Mouse (Mus musculus): Measurements from ENCODE around the gene Tmem54.

Tmem54 gene

DNA sequence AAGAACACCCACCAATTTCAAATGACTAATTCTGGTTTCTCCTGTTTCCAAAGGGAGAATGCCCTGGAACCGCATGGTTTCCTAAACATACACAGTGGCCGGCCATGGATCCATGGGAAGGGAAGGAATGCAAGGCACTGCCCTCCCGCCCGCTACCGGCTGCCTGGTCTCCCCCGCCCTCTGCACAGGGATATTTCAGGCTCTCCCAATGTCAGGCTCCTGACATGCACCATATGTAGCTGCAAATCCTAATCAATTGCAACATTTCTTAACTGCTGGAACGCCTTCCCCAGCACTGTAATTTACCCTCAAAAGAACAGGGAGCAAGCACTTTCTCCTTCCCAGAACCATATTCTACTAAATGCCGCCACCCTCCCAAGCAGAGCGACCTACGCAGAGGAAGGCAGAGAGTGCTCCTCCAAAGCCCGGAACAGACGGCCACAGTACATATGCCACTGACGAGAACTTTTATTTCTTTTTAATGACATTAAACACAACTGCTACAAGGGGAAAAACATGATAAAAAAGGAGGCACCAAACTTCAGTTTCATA, 42.3 kb downstream of the Tmem54 start:
- DNase-seq (ENCODE audit: inconsistent age in 2 of 2, low spot score in 1 of 2), result no peak

DNA sequence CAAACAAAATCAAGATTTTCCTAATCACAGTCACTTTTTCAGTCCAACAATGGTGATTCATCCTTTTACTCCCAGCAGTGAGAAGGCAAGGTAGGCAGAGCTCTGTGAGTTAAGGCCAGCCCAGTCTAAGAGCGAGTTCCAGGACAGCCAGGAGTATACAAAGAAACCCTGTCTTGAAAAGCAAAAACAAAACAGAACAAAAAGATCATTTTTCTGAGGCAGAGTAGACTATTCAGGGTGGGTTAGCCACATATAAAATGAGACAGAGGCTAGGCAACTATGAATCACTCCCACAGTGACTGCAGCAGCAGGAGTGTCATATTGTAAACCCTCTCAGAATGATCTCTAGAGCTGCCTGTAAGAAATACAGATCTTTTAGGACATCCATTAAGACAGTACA, 44.0 kb downstream of the Tmem54 start:
- DNase-seq (ENCODE audit: inconsistent age in 2 of 2, low spot score in 1 of 2), result no peak

DNA sequence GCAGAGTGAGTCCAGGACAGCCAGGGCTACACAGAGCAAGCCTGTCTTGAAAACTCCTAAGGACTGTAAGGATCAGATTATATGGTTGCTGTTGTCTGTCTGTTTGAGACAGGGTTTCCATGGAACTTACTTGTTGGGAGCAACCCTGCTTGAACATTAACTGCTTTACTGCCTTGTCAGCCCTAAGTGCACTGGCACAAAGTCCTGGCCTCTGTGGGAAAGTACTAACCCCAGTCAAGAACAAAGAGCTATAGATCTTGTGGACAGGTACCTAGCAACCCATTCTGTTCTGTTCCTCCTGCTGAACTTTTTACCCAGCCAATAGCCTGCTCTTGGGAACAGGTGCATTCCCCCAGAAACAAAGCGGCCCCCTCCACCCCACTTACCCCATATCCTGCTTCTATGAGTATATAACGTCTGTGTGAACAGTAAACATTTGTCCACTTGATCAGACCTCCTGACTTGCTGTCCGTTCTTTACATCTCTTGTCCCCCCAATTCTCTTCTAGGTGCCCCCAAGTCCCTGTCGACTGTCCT, 46.0 kb downstream of the Tmem54 start:
- DNase-seq (ENCODE audit: inconsistent age in 2 of 2, low spot score in 1 of 2), result no peak

DNA sequence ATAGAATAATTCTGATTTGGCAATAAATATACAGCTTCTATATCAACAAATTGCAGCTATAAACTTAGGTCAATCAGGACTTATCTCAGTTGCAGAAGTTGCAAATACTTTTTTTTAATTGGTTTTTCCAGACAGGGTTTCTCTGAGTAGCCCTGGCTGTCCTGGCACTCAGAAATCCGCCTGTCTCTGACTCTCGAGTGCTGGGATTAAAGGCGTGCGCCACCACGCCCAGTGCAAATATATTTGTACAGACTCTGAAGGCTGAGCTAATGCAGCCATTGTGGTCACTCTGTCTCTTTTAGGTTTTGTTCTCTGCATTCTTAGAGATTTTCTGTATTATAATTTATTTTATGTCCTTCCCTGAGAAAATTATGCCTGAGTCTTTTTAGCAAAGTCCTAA, 52.2 kb downstream of the Tmem54 start:
- no peak for DNase-seq (ENCODE audit: inconsistent age in 2 of 2, low spot score in 1 of 2)

DNA sequence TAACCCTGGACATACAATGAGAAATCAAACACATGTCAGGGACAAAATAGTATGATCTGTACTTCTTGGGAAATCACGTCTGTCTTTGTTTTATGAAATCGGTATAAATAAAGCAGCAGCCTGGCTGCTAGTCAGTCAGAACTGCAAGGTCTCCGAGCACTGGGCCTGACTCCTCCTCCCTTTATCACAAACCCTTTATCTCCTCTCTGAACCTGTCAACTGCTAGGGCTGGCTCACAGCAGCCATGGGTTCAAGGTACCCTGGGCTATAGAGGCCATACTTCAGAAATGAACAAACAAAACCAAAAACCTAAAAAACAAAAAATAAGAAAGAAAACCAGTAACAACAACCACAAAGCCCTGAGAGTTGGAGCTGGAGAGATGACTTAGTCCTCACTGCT, 53.2 kb downstream of the Tmem54 start:
- peak in 1 of 2 experiments; percentile 75 for DNase-seq (ENCODE audit: inconsistent age in 2 of 2, low spot score in 1 of 2)

DNA sequence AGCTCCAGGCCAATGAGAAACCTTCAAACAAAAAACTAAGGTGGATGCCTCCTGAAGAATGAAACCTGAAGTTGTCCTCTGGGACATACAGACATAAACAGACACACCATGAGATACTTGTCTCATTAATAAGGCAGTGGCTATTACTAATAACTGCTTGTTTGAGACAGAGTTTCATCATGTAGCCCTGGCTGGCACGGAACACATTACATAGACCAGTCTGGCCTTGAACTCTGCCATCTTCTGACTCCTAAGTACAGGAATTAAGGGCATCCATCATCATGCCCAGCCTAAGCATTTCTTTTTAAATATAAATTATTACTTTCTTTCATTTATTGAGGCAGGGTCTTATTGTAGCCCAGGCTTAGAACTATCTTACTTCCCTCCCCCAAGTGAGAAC, 55.7 kb downstream of the Tmem54 start:
- DNase-seq (ENCODE audit: inconsistent age in 2 of 2, low spot score in 1 of 2), result peak; percentile 43 to 77
